Mouse (Mus musculus): ENCODE results near the gene Aatk.

- no peak for TF ChIP-seq GATA1 (IDR thresholded peaks at IDR 0.05; ENCODE audit: borderline replicate concordance, low read length)
- no peak for TF ChIP-seq FLI1 (IDR thresholded peaks at IDR 0.05; ENCODE audit: low read length)
These were observed 49.6 kb downstream of the Aatk start for GRCm38 (mm10) chr11:119997351-119997750.
